Mouse (Mus musculus): ENCODE data around the gene Pacrg.

Gene Pacrg

DNA sequence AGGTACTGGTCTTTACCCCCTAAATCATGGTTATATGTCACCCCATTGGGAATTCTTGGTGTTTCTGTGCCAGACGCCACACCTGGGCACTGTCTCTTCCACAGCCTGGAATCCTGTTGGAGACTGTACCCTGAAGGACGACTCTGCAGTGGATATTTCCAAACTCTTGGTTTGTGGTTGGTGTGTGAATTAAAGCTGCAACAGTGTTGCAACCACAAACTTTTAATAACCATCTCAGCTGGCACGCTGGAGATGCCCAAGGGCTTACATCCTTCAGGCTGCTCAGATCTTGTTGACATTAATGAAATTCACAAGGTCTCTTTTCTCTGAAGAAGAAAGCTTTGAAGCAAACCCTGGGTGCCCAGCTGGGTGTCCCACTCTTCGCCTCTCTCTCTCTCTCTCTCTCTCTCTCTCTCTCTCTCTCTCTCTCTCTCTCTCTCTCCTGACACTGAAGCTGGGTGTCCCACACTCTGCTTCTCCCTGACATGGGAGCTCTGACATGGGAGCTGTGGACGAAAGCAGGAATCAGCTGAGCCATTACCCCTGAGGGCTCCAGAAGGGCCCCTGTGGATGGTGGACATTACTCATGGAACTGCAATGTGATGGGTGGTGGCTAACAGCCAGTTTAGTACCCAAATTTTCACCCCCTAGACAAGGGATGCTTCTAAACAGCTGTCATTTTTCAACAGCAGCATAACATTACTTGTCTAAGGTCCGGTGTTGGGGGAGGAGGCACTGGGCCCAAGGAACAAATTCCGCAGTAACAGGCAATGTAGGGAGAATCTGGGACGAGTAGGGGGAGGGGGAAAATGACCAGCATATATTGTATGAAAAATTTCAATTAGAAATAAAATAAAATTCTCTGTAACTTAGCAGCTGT lies 429.3 kb downstream of the Pacrg start:
- no peak for DNase-seq (ENCODE audit: low read depth, low spot score)

DNA sequence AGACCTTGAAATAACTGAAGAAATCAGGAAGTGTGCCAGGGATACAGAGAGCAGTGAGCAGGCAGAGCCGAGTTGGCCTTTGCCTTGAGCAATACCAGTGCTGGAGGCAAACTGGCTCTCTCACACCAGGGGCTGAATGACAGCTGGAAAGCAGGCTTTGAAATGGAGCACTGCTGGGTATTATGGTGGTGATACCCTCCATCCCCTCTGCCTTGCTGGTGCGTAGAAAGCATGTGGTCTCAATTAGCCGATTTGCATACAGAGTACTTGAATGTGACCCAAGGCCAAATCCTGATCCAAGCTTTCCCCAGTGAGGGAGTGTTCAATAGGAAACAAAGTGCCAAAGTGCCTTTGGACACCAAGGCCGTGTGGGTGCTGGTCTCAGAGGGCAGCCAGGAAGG lies 431.4 kb downstream of the Pacrg start:
- DNase-seq (ENCODE audit: low read depth, low spot score) = no peak

DNA sequence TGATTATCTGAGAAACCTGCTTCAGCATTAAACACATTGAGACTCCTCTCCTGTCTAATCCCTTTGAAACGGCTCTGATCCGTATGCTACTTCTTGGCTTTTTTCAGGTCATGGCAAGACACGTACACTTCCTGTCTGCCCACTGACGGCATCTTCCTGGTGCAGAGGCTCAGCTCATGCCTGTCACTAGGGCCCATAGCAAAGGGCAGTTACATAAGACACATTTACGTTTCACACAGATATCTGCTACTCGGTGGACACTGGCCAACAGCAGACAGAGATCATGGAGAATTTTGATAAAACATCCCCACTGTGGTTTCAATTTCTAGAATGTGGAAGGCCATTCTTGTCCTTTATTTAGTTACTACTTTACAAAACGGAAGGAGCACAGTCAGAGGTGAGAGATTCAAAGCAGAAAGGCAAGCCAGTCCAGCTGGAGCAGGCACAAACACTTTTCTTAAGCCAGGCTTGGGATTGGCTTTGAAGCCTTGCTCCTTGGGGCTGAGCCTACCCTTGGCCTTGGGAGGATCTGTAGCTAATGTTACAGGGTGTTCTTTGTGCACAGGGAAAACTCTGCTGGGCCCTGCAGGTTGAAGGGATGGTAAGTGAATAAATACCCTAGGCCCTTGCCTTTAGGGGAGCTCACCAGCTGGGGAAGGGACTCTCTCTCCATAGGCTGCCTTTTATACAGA lies 432.9 kb downstream of the Pacrg start:
- no peak for DNase-seq (ENCODE audit: low read depth, low spot score)

- DNase-seq (ENCODE audit: low read depth, low spot score) = no peak
Measured at GRCm38 (mm10) chr17:10406311-10406710, 433.8 kb downstream of the Pacrg start.

- DNase-seq (ENCODE audit: low read depth, low spot score) = no peak
Measured at GRCm38 (mm10) chr17:10405906-10406305, 434.2 kb downstream of the Pacrg start.

DNA sequence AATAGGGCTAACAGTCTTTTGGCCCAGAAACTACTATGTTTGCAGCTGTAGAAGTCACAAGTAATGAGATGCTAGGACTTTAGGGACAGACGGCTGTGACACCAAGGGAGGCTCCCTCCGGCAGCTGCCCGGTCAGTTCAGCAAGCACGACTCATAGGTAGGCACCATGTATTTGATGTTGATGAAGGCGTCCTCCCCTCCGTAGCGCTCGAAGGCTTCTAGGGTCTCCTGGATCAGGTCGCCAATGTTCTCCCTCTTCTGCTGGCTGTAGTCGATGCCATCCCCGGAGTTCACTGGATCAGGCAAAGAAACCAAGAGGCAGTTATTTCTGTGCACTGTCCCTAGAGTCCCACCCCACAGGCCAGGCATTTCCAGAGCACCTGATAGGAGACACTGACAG lies 436.9 kb downstream of the Pacrg start:
- no peak for DNase-seq (ENCODE audit: low read depth, low spot score)

GRCm38 (mm10) chr17:10402064-10402640 lies 438.0 kb downstream of the Pacrg start:
- DNase-seq (ENCODE audit: low read depth, low spot score) = no peak

GRCm38 (mm10) chr17:10401529-10401928 lies 438.6 kb downstream of the Pacrg start:
- no peak for DNase-seq (ENCODE audit: low read depth, low spot score)

- no peak for DNase-seq (ENCODE audit: low read depth, low spot score)
Measured at GRCm38 (mm10) chr17:10399706-10400105, 440.4 kb downstream of the Pacrg start.

- DNase-seq (ENCODE audit: low read depth, low spot score) = no peak
Measured at GRCm38 (mm10) chr17:10398871-10399270, 441.2 kb downstream of the Pacrg start.

DNA sequence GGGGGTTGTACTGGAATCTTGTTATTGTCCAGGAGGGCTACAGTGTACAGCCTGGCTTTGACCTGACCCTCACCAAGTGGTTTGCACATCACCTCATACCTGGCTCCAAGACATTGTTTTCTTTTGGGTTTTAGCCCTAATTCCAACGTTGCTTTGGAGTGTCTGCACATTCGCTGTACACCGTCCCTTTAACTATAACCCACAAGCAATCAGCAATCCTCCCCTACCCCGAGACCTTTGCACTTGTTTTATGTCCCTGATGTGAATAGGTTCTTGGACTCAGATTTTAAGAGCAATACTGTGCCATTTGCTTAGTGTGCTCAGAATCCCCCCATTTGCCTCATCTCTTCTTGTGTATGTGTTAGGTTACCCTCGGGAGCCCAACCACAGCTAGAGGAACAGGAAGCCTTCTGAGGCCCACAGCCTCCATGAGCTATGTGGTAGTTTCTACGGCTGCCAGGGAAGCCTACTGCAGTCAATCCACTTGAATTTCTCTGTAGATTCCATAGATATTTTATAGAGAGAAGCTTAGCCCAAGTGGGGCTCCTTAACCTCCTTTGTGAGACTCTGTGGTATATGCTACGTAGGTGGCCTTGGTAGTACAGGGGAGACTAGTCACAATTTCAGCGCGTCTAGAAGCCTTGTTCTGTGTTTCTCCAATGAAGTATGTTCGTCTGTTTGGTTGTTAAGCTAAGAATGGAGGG lies 442.0 kb downstream of the Pacrg start:
- DNase-seq (ENCODE audit: low read depth, low spot score) = no peak

DNA sequence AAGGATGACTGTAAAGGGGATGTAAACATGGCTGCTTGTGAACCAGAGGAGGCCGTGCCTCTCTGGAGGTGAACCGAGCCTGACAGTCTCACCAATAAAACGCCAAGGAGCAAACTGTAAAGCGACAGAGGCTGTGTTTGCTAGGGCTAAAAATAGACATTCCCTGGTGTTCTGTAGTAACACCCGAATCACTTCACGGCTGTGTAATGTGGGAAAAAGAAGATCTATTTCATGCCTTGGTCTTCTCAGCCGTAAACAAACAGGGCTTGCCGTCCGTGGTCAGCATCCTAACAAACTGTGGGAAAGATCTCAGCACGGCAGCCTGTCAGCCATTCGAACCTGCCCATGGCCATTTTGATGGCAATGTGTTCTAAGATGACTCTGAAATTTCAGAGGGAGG lies 442.8 kb downstream of the Pacrg start:
- no peak for DNase-seq (ENCODE audit: low read depth, low spot score)

- DNase-seq (ENCODE audit: low read depth, low spot score) = no peak
Measured at GRCm38 (mm10) chr17:10396863-10397262, 443.2 kb downstream of the Pacrg start.

GRCm38 (mm10) chr17:10394855-10395254 lies 445.3 kb downstream of the Pacrg start:
- no peak for DNase-seq (ENCODE audit: low read depth, low spot score)

DNA sequence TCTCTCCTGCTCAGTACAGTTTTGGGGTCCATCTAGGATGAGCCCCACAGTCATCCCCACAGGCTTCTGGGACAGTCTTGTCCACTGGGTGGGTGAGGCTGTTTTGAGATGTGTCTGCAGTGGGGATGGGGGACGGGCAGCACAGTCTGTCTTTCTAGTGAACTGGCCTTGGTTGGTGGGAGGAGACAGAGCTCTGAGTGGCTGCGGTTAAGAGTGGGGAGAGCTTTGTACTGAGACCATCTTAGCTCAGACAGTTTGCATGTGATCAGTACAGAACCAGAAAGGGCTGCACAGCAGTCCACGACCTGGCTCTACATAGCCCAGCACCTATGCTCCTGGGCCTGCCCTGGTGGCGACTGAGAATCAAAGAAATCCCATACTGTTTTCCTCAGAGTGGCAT lies 446.3 kb downstream of the Pacrg start:
- no peak for DNase-seq (ENCODE audit: low read depth, low spot score)

DNA sequence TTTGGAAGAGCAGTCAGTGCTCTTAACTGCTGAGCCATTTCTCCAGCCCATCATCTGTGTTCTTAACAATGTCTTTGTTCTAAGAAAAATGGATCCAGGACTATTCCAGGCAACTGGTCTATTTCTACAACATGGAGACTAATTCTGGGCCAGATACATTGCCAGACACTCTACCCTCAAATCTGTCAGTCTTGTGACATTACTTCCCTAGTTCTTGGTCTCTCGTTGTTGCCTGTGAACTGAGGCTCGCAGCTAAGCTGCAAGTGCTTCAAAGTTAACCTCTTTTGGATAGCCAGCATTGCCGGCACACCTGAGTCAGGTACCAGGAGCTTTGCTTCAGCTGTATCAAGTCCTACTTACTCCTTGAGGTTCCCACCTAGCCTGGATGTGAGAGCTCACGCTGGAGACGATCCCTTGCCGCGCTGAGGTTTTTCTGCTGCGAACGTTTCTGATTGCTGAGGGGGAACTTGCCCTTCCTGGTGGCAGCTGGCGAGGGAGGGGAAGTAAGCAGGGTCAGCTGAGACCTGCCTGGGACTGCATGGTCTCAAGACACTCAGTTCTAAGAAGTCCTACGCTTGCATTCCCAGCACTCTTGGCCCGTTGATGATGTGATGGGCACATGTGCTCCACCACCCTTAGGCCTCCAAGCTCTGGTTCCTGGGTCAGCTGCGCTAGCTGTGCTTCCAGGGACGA lies 447.6 kb downstream of the Pacrg start:
- DNase-seq (ENCODE audit: low read depth, low spot score) = no peak

- no peak for DNase-seq (ENCODE audit: low read depth, low spot score)
Measured at GRCm38 (mm10) chr17:10390232-10391172, 449.6 kb downstream of the Pacrg start.

DNA sequence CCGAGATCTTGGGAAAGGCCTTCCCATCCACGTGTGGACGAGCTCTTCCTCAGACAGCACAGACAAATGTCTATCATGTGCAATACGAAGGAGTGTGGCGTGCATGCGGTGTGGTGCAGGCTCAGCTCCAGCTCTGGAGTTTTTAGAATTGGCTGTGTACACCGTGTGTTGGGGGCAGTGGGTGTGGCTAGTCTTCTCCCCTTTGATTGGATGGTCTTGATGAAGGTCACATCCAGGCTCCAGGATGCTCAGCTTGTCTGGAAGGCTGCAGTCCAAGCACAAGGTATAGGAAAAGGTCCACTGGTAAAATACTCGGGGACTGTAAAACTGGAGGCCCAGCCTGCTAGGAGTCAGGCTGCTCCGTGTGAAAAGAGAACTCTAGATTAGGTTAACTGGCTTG lies 450.4 kb downstream of the Pacrg start:
- no peak for DNase-seq (ENCODE audit: low read depth, low spot score)

DNA sequence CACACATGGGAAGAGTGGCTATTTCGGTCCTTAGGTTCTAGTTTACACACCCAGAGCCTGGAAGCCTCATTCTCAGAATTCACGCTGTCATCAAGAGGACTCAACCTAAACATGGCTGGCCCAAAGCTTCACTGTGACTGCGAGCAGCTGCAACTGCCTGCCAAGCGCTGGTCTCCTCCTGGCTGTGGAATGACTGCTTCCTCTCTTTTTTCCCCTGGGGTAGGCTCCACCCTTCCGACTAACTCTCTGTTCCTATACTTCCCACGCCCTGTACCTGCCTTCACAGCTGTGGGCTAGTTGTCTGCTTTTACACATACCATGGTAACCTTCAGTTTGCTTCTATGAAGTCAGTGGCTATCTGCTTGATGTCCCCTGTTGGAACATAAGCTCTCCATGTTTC lies 453.6 kb downstream of the Pacrg start:
- no peak for DNase-seq (ENCODE audit: low read depth, low spot score)

- no peak for DNase-seq (ENCODE audit: low read depth, low spot score)
Measured at GRCm38 (mm10) chr17:10383406-10383805, 456.7 kb downstream of the Pacrg start.

Measured in retina, adult 2 months (tissue).